Mouse (Mus musculus) myocyte (in vitro differentiated cells): ENCODE measurements at regions not wholly inside any gene's neighbourhood (a gene's known extent, or its start where the extent isn't known, plus 50 kb on each side); places are given as distances from the start of the nearest gene placed in this dataset.
"Not testable (repeated sequence)": the region's sequence is repeated elsewhere in the genome, so short reads cannot be mapped to it uniquely, and the experiment has no call there.

Experiments
- CEBPB ChIP-seq: IDR thresholded peaks from 2 replicates; pipeline ENCODE4 v1.6.1; 2011; ENCODE audit warnings: mild to moderate bottlenecking, moderate library complexity; ENCODE audit not compliant: poor library complexity, insufficient read depth, severe bottlenecking
- MAX ChIP-seq: IDR thresholded peaks from one replicate; pipeline ENCODE4 v1.6.1; 2011; ENCODE audit warnings: low read depth, mild to moderate bottlenecking, control low read depth
- MYOG ChIP-seq, 3 experiments: IDR thresholded peaks; one replicate each; pipeline ENCODE4 v1.6.1; 2011; ENCODE audit warnings: control low read depth in 2 of 3, low read depth in 2 of 3, mild to moderate bottlenecking in 2 of 3; ENCODE audit not compliant: insufficient read length in 2 of 3, control insufficient read depth in 1 of 3, insufficient read depth in 1 of 3
- POLR2A ChIP-seq: IDR thresholded peaks from one replicate; pipeline ENCODE4 v1.6.1; 2011; ENCODE audit warnings: low read depth, mild to moderate bottlenecking, control low read depth, moderate library complexity; ENCODE audit not compliant: insufficient read length
- POLR2AphosphoS2 ChIP-seq: IDR thresholded peaks from one replicate; pipeline ENCODE4 v1.6.1; 2011; ENCODE audit warnings: low read depth, control low read depth; ENCODE audit not compliant: insufficient read length
- REST ChIP-seq: IDR thresholded peaks from one replicate; pipeline ENCODE4 v1.6.1; 2011; ENCODE audit warnings: mild to moderate bottlenecking, control low read depth, moderate library complexity; ENCODE audit not compliant: insufficient read depth, insufficient read length
- TCF3 ChIP-seq: IDR thresholded peaks from one replicate; pipeline ENCODE4 v1.6.1; 2011; ENCODE audit warnings: low read depth, control low read depth; ENCODE audit not compliant: insufficient read length

GRCm38 (mm10) chr17:84864231-84864630 is 73.6 kb upstream of the Lrpprc start:
- not testable (repeated sequence) for TF ChIP-seq POLR2A; POLR2AphosphoS2; REST; MAX; MYOG (IDR thresholded peaks at IDR 0.05; ENCODE audit: control insufficient read depth in 1 of 3, insufficient read depth in 1 of 3, insufficient read length in 2 of 3, low read depth in 2 of 3); TCF3; CEBPB
